Mouse (Mus musculus) embryo, embryonic 10.5 days (tissue): ENCODE measurements around the gene Ndufv1.
"Not testable (repeated sequence)": the region's sequence is repeated elsewhere in the genome, so short reads cannot be mapped to it uniquely, and the experiment has no call there.

ENCODE experiments used
- DNase-seq: peaks from one replicate; pipeline ENCODE4 v3.0.0-alpha.2; 2015; ENCODE audit warnings: low spot score

The Ndufv1 gene

GRCm38 (mm10) chr19:4042124-4042523 is 29.5 kb upstream of the Ndufv1 start:
- no peak for DNase-seq

GRCm38 (mm10) chr19:4041500-4041899 is 28.9 kb upstream of the Ndufv1 start:
- not testable (repeated sequence) for DNase-seq

GRCm38 (mm10) chr19:4040941-4041340 is 28.3 kb upstream of the Ndufv1 start:
- not testable (repeated sequence) for DNase-seq

GRCm38 (mm10) chr19:4037788-4038232 is 25.2 kb upstream of the Ndufv1 start, which contains the start of gene Gstp1:
Gene Gstp1 (minus strand): TSS chr19:4037985.
- DNase-seq: peak; percentile 91

- not testable (repeated sequence) for DNase-seq
Observed at GRCm38 (mm10) chr19:4037154-4037787, 24.7 kb upstream of the Ndufv1 start.

GRCm38 (mm10) chr19:4036327-4037045 is 23.9 kb upstream of the Ndufv1 start:
- no peak for DNase-seq

GRCm38 (mm10) chr19:4033742-4034141 is 21.1 kb upstream of the Ndufv1 start:
- no peak for DNase-seq

GRCm38 (mm10) chr19:4033298-4033697 is 20.7 kb upstream of the Ndufv1 start:
- no peak for DNase-seq

GRCm38 (mm10) chr19:4032668-4033067 is 20.1 kb upstream of the Ndufv1 start:
- DNase-seq: no peak

- DNase-seq: no peak
Observed at GRCm38 (mm10) chr19:4027576-4027975, 15.0 kb upstream of the Ndufv1 start.

- no peak for DNase-seq
Observed at GRCm38 (mm10) chr19:4023185-4023584, 10.6 kb upstream of the Ndufv1 start.

GRCm38 (mm10) chr19:4018743-4019583 is 6.4 kb upstream of the Ndufv1 start:
- peak; percentile 87 for DNase-seq

GRCm38 (mm10) chr19:4017921-4018587 is 5.4 kb upstream of the Ndufv1 start:
- no peak for DNase-seq

GRCm38 (mm10) chr19:4015635-4016034 is 3.0 kb upstream of the Ndufv1 start:
- DNase-seq: no peak

- DNase-seq: no peak
Observed at GRCm38 (mm10) chr19:4014802-4015201, 2.2 kb upstream of the Ndufv1 start.

- no peak for DNase-seq
Observed at GRCm38 (mm10) chr19:4013066-4013465, 460 bp upstream of the Ndufv1 start.

- DNase-seq: no peak
Observed at GRCm38 (mm10) chr19:4011086-4011485, 1.5 kb downstream of the Ndufv1 start.

- DNase-seq: no peak
Observed at GRCm38 (mm10) chr19:4005971-4006370, 6.6 kb downstream of the Ndufv1 start.

- no peak for DNase-seq
Observed at GRCm38 (mm10) chr19:4005091-4005490, 7.5 kb downstream of the Ndufv1 start.

GRCm38 (mm10) chr19:4004331-4004730 is 8.3 kb downstream of the Ndufv1 start:
- DNase-seq: no peak

- DNase-seq: no peak
Observed at GRCm38 (mm10) chr19:4003641-4004040, 9.0 kb downstream of the Ndufv1 start.

GRCm38 (mm10) chr19:4003112-4003511 is 9.5 kb downstream of the Ndufv1 start, which contains the start of gene Doc2g:
Gene Doc2g (plus strand): TSS chr19:4003313.
- no peak for DNase-seq
